Comparison of ENCODE assay signal across 8 mouse cellular contexts in the genomic region with DNA sequence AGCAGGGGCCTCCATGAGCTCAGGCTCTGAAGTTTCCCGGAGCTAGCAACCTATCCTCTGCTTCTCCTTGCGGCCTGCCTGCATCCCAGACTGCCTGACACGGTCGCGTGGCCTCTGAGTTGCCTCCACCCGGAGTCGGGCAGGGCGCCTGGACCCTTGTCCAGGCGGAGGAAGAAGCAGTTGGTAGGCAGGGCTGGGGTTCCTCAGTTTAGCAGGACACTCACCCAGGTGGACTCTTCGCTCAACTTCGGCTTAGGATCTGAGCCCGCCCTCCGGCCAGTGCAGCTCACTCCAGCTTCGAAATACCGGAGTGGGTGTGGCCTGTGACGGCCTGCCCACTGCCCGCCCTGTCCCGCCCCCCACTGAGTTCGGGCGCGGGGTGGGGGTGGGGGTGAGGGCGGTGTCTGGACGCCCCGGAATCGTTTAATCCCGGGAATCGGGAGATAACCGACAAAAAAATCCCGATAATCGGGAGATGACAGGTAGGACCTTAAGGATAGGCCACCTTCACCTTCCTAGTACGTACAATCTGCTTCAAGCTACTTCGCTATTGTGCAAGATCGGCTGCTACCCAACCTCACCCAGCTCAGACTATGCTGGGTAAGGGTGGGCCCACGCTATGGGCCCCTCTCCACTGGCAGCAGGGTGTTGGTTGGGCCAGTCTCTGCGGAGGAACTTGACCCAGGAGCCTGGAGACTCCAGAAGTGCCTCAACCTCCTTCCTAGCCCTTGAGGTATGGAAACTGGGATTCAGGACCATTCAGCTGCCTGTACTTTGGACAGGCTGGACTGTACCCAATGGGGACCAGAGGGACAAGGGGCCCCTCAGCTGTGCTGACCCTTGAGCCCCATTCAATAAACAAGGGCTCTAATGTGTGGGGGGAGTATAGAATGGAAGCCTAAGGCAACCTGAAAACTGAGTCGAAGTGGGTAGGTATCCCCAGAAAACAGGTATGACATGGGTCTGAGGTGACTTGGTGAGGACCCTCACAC. TPM values are rescaled to one million over a fixed set of nuclear protein-coding genes. Genes with fewer than 3 reads are reported as not detected.
DNase-seq lines count a peak whose midpoint lies in the region; ATAC-seq lines count a peak whose summit lies in the region.

Gene Tcirg1, minus strand, starts transcription at position 339 of the 992 bp plus-strand sequence.

- peak within 1 kb of the TSS; percentile 65 for H3K4me2 ChIP-seq in hindbrain, embryonic 12.5 days (replicated peaks)

- WGBS in hindbrain, embryonic 12.5 days: 6% methylated on average over 36 of the region's 36 CpGs

- H3K9ac ChIP-seq in hindbrain, embryonic 12.5 days: peak within 1 kb of the TSS; percentile 62

- H3K27me3 ChIP-seq in hindbrain, embryonic 12.5 days: no peaks in the 10 kb centered on the region; the same call in 1 of the 2 replicates

- H3K4me3 ChIP-seq in hindbrain, embryonic 12.5 days: peak within 1 kb of the TSS; percentile 42

- H3K36me3 ChIP-seq in hindbrain, embryonic 12.5 days: peaks cover 40% of the 10 kb centered on the region

- no peaks in the 10 kb centered on the region for H3K9me3 ChIP-seq in hindbrain, embryonic 12.5 days (replicated peaks)

- DNase-seq in MEL-GATA-1-ER (ENCODE audit: extremely low read depth, low read depth): peak; percentile 31
- DNase-seq in cerebellum, adult 9-10 months: peak; percentile 48
- DNase-seq in frontal cortex, adult 2 months (ENCODE audit: extremely low spot score in 1 of 2, low spot score in 1 of 2): peak in 1 of 2 experiments; percentile 55
- DNase-seq in layer of hippocampus, postnatal 25 days (ENCODE audit: extremely low spot score in 1 of 2, low spot score in 1 of 2): peak; percentile 36 to 41
- peak; percentile 89 for DNase-seq in lung, postnatal 36 days
- DNase-seq in retina, postnatal 1 day: peak; percentile 66
- peak; percentile 84 for DNase-seq in urinary bladder, postnatal 14 days (ENCODE audit: low spot score)

- H3K27ac ChIP-seq in hindbrain, embryonic 12.5 days: peak within 1 kb of the TSS; percentile 70; the same call in 1 of the 2 replicates

- H3K4me1 ChIP-seq in hindbrain, embryonic 12.5 days: peaks cover 33% of the 10 kb centered on the region

- ATAC-seq in hindbrain, embryonic 12.5 days (ENCODE audit: low FRiP score): peak; percentile 41

RNA-seq across cellular contexts. Expression of gene Tcirg1, which starts in this region (rescaled TPM):
- polyA plus RNA-seq in frontal cortex, adult 2 months (2012; rRNA removed): 45.5 and 48.1 TPM in 2 replicates
- polyA plus RNA-seq in hindbrain, embryonic 12.5 days (2016; fragmentation: Nextera tagmentation; extraction: Ambion mirVana): 24.9 and 29.9 TPM in 2 replicates
- total RNA-seq in layer of hippocampus, postnatal 25 days (2021): 10 to 100 TPM; 17.3 to 21.5 TPM
